Mouse (Mus musculus) testis, adult 2 months (tissue): ENCODE measurements around the gene Icam2.

Experiments used
- CTCF ChIP-seq: fragments of 200-500 bp; IDR thresholded peaks from 2 replicates; pipeline ENCODE4 v1.5.1; 2012; ENCODE audit warnings: low read depth, mild to moderate bottlenecking, inconsistent platforms, low read length, moderate library complexity; ENCODE audit not compliant: control insufficient read depth, insufficient read depth, insufficient replicate concordance
- POLR2A ChIP-seq: fragments of 200-500 bp; IDR thresholded peaks from 2 replicates; pipeline ENCODE4 v1.6.1; 2012; ENCODE audit warnings: low read depth, mild to moderate bottlenecking, inconsistent platforms, low read length, moderate library complexity; ENCODE audit not compliant: control insufficient read depth

DNA sequence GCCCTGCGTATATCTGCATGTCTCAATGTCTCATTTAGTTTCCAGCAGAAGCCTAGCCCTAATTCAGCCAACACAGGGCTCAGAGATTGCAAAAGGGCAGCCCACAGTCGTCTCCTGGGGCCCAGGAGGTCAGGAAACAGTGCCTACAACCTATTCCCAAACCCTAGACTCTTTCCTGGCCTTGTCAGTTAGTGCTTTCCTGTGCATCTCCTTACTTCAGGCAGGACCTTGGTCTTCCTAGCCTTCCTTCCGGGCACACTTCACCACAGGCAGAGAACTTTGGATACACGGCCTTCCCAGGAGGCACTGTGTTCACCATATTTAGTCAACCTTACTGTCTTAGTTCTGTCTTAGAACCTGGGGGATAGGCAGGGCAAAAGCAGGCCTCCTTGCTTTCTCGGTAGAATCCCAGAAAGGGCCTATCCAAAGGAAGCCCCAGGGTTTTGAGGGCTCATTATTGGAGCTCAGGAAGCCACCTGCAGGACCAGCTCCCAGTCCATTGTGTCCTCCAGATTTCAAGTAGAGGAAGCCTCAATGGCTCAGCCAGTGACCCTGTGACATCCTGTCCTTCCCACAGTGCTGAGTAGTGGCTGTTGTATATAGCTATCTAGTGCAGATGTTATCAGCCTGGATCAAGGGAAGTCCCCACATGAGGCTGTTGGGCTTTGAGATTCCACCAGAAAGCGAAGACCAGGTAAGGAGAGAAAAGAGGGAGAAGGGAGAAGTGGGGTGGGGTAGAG is 4.7 kb downstream of the Icam2 start:
- TF ChIP-seq CTCF (no peak), POLR2A (no peak)
